Mouse (Mus musculus) gastrocnemius, postnatal 14 days (tissue): ENCODE data around the gene Borcs7. TPM values are rescaled to one million over a fixed set of nuclear protein-coding genes. Genes with fewer than 3 reads are reported as not detected.
A peak's percentile ranks its signal among the peaks of the same experiment; 100 is the strongest.

Source experiments
- DNase-seq: peaks from one replicate; pipeline ENCODE4 v3.0.0; 2021; ENCODE audit warnings: mixed read lengths
- intact Hi-C: fragments of 180-260 bp; cut with DNase I; formaldehyde crosslinking; loops from one replicate; pipeline ENCODE4 v1.15.1; 2025; ENCODE audit warnings: low total_unique reads
- total RNA-seq, 2 experiments: library from RNA; stranded (reverse); gene quantifications; 2 replicates each; pipeline ENCODE4 v1.2.3; 2021

The Borcs7 gene
- total RNA-seq, 2 experiments from 2014 or later, result 14.3 to 16.2 TPM

DNA sequence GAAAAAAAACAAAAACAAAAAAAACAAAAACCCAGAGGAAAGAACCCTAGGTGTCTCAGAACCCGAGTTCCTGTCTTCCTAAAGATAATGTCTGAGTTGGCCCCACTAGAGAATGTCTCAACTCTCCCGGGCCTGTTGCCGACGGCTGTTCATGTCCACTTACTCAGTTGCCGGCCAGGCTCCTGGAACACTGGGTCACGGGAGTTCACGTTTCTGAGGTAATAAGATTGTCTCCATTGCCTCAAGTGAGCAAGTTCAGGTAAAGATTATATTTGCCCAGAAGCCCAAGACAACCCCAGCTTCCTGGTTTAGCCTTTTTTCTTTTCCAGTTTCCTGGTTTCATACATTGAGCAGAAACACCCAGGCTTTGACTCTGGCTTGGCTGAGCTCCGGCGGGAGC is 30.9 kb upstream of the Borcs7 start:
- no peak for DNase-seq
- intact Hi-C loops, result no loop called here

GRCm38 (mm10) chr19:46661511-46661910 is 28.2 kb upstream of the Borcs7 start:
- DNase-seq, result no peak
- intact Hi-C loops, result no loop called here

DNA sequence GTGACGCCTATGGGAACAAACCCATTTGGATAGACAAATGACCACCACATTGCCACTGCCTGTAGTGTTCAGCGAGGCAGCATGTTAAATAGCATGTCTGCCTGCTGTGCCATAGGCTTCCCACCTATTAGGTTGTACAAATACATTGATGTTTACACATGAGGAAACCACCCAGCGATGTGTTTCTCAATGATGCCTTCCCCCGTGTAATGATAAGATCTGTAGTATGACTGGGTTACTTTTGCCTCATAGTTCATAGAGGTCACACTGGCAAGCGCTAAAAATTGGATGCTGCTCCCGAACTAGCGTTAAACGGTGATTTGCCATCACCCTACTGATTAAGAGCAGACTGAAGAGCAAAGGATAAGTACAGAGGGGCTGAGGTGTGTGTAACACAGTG is 27.5 kb upstream of the Borcs7 start:
- intact Hi-C loops, result no loop called here
- no peak for DNase-seq

GRCm38 (mm10) chr19:46662784-46663183 is 26.9 kb upstream of the Borcs7 start:
- no peak for DNase-seq
- intact Hi-C loops, result no loop called here

DNA sequence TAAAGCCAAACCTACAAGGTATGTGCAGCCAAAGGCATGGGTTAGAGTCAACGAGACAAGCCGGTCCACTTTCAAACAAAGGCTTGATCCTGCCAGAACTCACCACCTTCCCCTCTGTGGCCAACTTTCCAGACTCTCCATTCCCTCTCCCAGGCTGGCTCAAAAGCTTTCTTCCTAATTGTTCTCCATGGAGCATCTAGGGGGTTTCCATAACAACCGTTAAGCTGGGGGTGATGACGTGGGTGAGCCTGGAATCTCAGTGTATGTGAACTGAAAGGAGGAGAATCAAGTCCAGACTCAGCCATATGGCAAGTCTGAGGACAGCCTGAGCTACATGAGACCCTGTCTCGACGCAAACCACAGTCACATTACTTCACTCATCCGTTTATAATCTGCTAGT is 24.2 kb upstream of the Borcs7 start:
- intact Hi-C loops, result no loop called here

GRCm38 (mm10) chr19:46667300-46667699 is 22.4 kb upstream of the Borcs7 start:
- intact Hi-C loops, result no loop called here
- DNase-seq, result no peak

More for the DNA sequence above, 24.2 kb upstream of the Borcs7 start:
- no peak for DNase-seq

GRCm38 (mm10) chr19:46668263-46668662 is 21.4 kb upstream of the Borcs7 start:
- intact Hi-C loops, result no loop called here
- DNase-seq, result no peak

- intact Hi-C loops, result loop anchor here (5.0 kb wide), 3 partner anchors 67 to 197 kb away; no protein-coding TSS in a partner anchor
- DNase-seq, result no peak
These were observed 19.9 kb upstream of the Borcs7 start for GRCm38 (mm10) chr19:46669802-46670201.

DNA sequence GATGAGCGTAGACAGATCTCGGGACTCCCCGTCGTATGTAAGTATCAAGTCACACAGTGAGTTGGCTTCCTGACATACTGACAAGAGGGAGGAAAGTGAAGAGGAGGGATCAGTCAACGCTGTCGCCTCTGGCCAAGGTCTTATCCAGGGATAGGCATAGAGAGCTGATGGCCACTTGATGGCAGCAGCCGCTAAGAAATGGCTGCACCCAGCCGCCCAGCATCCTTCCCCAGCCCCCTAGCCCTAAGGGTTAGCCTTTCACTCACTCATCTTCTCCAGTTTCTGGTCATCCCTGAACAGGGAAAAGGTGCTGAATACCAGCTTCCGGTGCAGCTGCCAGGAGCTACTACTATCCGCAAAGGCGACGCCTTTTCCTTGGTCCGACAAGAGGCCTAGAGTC is 19.0 kb upstream of the Borcs7 start:
- DNase-seq, result peak; percentile 66
- intact Hi-C loops, result loop anchor here (5.0 kb wide), 3 partner anchors 67 to 197 kb away; no protein-coding TSS in a partner anchor

- intact Hi-C loops, result loop anchor here (5.0 kb wide), 3 partner anchors 64 to 194 kb away; no protein-coding TSS in a partner anchor
These were observed 16.8 kb upstream of the Borcs7 start, which contains the start of gene Cyp17a1 for GRCm38 (mm10) chr19:46672766-46673418. Cyp17a1 (minus strand) TSS chr19:46673172.

DNA sequence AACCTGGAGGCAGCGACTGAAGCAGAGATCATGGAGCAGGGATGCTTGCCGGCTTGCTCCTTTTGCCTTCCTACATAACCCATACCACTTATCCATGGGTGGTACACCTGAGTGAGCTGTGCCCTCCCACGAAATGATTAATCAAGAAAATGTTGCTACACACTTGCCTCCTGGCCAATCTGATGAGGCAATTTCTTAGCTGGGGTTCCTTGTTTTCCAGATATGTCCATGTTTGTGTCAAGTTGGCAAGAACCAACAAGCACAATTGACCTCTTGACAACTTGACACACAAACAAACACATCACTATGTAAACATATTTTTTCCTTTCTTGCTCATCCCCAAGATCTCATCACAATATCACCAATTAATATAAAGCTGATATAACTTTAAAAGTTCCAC is 14.1 kb upstream of the Borcs7 start:
- no peak for DNase-seq
- intact Hi-C loops, result no loop called here

More at GRCm38 (mm10) chr19:46672766-46673418, 16.8 kb upstream of the Borcs7 start, which contains the start of gene Cyp17a1:
- no peak for DNase-seq

- intact Hi-C loops, result no loop called here
- DNase-seq, result no peak
These were observed 9.9 kb upstream of the Borcs7 start for GRCm38 (mm10) chr19:46679720-46680383.

DNA sequence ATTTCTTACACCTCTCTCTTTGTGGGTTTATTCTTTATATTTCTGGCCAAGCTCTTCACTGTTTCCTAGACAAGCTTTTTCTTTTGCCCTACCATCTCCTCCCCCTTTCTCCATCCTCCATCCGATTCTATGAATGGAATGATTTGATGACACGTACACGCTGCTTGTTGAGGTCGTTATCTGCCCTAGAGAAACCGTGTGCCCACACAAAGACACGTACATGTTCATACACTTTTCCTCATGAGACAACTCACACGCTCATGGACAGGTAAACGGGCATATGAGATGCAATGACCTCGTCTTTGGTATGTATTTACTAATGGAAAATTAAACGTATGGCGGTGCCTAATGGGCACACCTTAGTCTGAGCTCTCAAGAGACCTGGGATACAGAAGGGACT is 681 bp downstream of the Borcs7 start:
- intact Hi-C loops, result no loop called here
- no peak for DNase-seq

DNA sequence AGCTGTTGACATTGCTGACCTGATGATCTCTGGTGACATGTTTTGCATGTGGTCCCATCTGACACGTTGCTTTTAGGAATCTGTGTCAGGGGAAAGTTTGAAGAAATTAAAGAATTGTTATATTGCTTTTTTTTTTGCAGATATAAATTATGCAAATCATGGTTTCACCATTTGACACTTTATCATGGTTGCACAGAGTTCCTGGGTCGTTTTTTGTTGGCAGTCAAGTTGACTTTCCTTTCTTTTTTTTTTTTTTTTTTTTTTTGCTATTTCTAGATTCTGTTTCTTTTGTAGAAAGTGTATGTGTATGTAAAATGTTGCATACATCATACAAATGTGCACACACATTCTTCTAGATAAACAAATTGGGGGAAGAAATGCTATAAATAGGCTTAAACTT is 1.4 kb downstream of the Borcs7 start:
- intact Hi-C loops, result no loop called here
- no peak for DNase-seq

GRCm38 (mm10) chr19:46693146-46693545 is 3.4 kb downstream of the Borcs7 start:
- intact Hi-C loops, result no loop called here
- DNase-seq, result no peak

DNA sequence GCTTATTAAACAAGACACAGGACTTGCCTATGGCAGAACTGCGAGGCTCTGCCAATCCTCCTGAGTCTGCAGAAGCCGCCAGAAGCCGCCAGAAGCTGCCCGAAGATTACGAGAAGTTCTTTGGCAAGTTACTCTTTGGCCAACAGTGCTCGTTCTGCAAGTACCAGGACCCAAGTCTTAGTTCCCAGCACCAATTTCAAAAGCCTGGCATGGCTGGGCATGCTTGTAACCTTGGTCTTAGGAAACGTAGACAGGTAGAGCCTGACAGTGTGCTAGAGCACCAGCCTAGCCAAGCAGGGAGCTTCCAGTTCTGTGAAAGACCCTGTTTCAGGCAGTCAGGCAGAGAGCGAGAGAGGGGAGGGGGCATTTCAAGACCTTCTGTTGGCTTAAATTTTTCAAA is 6.8 kb downstream of the Borcs7 start:
- intact Hi-C loops, result no loop called here
- DNase-seq, result no peak

- DNase-seq, result no peak
- intact Hi-C loops, result no loop called here
These were observed 7.2 kb downstream of the Borcs7 start for GRCm38 (mm10) chr19:46696943-46697342.

GRCm38 (mm10) chr19:46697840-46698517 is 8.3 kb downstream of the Borcs7 start:
- intact Hi-C loops, result no loop called here

DNA sequence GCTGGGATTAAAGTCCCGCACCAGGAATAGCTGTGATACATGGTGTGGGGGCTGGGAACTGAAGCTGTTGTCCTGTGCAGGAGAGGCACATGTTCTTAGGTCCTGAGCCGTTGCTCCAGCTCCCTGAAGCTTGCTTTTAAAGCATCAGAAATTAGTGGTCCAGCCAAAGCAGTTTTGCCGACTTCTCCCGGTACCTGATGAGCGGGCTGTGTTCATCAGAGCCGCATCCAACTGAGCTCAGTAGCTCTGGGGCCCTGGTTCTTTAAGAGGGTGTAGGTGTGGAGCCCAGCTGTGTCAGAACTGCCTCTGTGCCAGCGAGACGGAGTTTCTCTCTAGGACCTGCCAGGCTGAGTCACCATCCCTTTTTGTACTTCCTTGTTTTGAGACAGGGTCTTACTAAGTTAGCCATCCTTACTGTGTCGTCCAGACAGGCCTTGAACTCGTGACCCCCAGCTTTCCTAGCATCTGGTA is 9.3 kb downstream of the Borcs7 start:
- DNase-seq, result peak; percentile 15

More at GRCm38 (mm10) chr19:46697840-46698517, 8.3 kb downstream of the Borcs7 start:
- DNase-seq, result no peak

DNA sequence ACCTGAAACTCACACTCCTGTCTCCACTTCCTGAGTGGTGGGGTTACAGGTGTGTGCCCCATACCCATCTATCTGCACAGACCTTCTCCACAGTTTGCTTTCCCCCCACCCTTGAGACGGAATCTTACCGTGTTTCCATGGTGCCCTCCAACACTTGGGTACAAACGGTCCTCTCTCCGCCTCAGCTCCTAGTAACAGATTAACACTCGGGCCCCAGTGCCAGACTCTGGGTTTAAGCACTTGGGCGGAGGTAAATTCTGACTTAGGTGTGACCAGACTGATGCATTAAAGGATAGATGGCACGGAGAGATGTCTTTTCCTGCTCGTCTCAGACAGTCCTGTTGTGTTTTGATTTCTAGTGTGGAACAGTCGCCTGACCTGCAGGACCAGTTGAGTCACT is 11.4 kb downstream of the Borcs7 start:
- DNase-seq, result no peak
- intact Hi-C loops, result no loop called here

More for the DNA sequence above, 9.3 kb downstream of the Borcs7 start:
- intact Hi-C loops, result no loop called here
